Mouse (Mus musculus): Measurements from ENCODE around the gene AC161166.1. TPM values are rescaled to one million over a fixed set of nuclear protein-coding genes. Genes with fewer than 3 reads are reported as not detected.
"Not testable (repeated sequence)": the region's sequence is repeated elsewhere in the genome, so short reads cannot be mapped to it uniquely, and the experiment has no call there.

The AC161166.1 gene
- polyA plus RNA-seq, 1 experiment from 2014 or later = 0.72 TPM

GRCm38 (mm10) chr7:24524978-24525377 is 12.7 kb upstream of the AC161166.1 start:
- H3K27ac ChIP-seq (replicated peaks) = no peak overlapping the region
- 82% methylated on average over 6 of the region's 6 CpGs for WGBS
- no peaks in the 10 kb centered on the region for H3K9me3 ChIP-seq (replicated peaks)
- no peak for ATAC-seq (ENCODE audit: insufficient number of reproducible peaks, low FRiP score, low TSS enrichment, low read depth)
- H3K4me2 ChIP-seq (replicated peaks) = no peak overlapping the region
- no peaks in the 10 kb centered on the region for H3K27me3 ChIP-seq
- H3K36me3 ChIP-seq = no peaks in the 10 kb centered on the region
- H3K4me1 ChIP-seq = peaks cover 28% of the 10 kb centered on the region
- H3K9ac ChIP-seq = no peak overlapping the region
- H3K4me3 ChIP-seq (replicated peaks) = no peak overlapping the region

DNA sequence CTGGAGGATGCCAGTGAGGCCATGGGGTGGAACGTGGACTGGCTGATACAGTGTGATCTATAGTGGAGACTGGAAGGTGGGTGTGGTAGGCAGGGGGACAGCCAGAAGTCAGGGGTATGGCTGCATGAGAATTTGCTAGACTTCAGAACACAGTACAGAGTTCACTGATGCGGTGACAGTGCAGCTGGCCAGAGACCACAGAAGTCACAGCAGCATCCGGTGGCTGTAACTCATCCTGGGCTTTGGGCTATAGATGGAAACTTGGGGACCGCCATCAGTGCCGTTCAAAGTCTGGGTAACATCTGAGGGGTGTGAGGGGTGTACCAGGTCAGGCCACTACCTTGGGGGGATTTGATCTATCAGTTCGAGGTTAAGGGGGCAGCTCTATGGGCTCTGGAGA is 11.5 kb upstream of the AC161166.1 start:
- H3K4me2 ChIP-seq (replicated peaks) = no peak overlapping the region
- ATAC-seq (ENCODE audit: insufficient number of reproducible peaks, low FRiP score, low TSS enrichment, low read depth) = no peak

GRCm38 (mm10) chr7:24522805-24523204 is 10.6 kb upstream of the AC161166.1 start:
- Histone ChIP-seq H3K4me1 (peaks cover 17% of the 10 kb centered on the region), H3K36me3 (no peaks in the 10 kb centered on the region), H3K4me3 (replicated peaks) (no peak overlapping the region), H3K4me2 (replicated peaks) (no peak overlapping the region), H3K9me3 (replicated peaks) (no peaks in the 10 kb centered on the region), H3K27ac (replicated peaks) (no peak overlapping the region), H3K27me3 (no peaks in the 10 kb centered on the region), H3K9ac (no peak overlapping the region)
- ATAC-seq (ENCODE audit: insufficient number of reproducible peaks, low FRiP score, low TSS enrichment, low read depth) = peak; percentile 46
- 50% methylated on average over 5 of the region's 5 CpGs for WGBS

More for the DNA sequence above, 11.5 kb upstream of the AC161166.1 start:
- Histone ChIP-seq H3K4me3 (replicated peaks) (no peak overlapping the region), H3K27me3 (no peaks in the 10 kb centered on the region), H3K9me3 (replicated peaks) (no peaks in the 10 kb centered on the region), H3K4me1 (peaks cover 17% of the 10 kb centered on the region), H3K36me3 (no peaks in the 10 kb centered on the region), H3K9ac (no peak overlapping the region), H3K27ac (replicated peaks) (no peak overlapping the region)
- 83% methylated on average over 6 of the region's 6 CpGs for WGBS

- not testable (repeated sequence) for H3K27me3 ChIP-seq; H3K4me1 ChIP-seq; H3K4me3 ChIP-seq (replicated peaks); ATAC-seq (ENCODE audit: insufficient number of reproducible peaks, low FRiP score, low TSS enrichment, low read depth); H3K9ac ChIP-seq; H3K4me2 ChIP-seq (replicated peaks); H3K27ac ChIP-seq (replicated peaks); H3K9me3 ChIP-seq (replicated peaks)
- 87% methylated on average over 10 of the region's 10 CpGs for WGBS
- peaks cover 14% of the 10 kb centered on the region for H3K36me3 ChIP-seq
These were observed 7.8 kb upstream of the AC161166.1 start for GRCm38 (mm10) chr7:24520054-24520453.

- H3K4me1 ChIP-seq = 0 out of 2 replicates have a peak, but pooled peaks cover 7% of the 10 kb centered on the region
- no peak overlapping the region for H3K27ac ChIP-seq (replicated peaks)
- ATAC-seq (ENCODE audit: insufficient number of reproducible peaks, low FRiP score, low TSS enrichment, low read depth) = no peak
- H3K9ac ChIP-seq = no peak overlapping the region
- WGBS = 32% methylated on average over 3 of the region's 3 CpGs
- H3K9me3 ChIP-seq (replicated peaks) = no peaks in the 10 kb centered on the region
- H3K4me3 ChIP-seq (replicated peaks) = no peak overlapping the region
- no peak overlapping the region for H3K4me2 ChIP-seq (replicated peaks)
- peaks cover 14% of the 10 kb centered on the region for H3K36me3 ChIP-seq
- H3K27me3 ChIP-seq = no peaks in the 10 kb centered on the region
These were observed 6.9 kb upstream of the AC161166.1 start for GRCm38 (mm10) chr7:24519130-24519529.

DNA sequence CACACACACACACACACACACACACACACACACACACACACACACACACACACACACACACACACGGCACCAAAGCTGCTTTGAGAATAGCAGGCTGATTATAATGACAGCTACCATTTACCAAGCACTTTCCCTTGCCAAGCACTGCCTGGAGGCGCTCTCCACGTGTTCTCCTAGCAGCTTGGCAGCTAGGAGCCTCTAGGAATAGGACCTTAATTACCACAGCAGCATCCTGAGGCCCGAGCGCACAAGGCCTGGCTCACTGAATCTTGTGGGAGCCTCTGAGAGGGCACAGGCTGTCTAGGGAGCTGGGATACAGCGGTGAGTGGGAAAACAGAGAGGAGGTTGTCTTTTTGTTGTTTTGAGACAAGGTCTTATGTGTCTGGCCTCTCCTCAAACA is 5.4 kb upstream of the AC161166.1 start:
- Histone ChIP-seq H3K27ac (replicated peaks) (no peak overlapping the region), H3K4me1 (0 out of 2 replicates have a peak, but pooled peaks cover 7% of the 10 kb centered on the region), H3K4me2 (replicated peaks) (no peak overlapping the region), H3K27me3 (no peaks in the 10 kb centered on the region), H3K9ac (no peak overlapping the region), H3K4me3 (replicated peaks) (no peak overlapping the region), H3K9me3 (replicated peaks) (no peaks in the 10 kb centered on the region), H3K36me3 (peaks cover 18% of the 10 kb centered on the region)
- WGBS = 32% methylated on average over 6 of the region's 6 CpGs
- ATAC-seq (ENCODE audit: insufficient number of reproducible peaks, low FRiP score, low TSS enrichment, low read depth) = no peak

- no peak overlapping the region for H3K9ac ChIP-seq
- 40% methylated on average over 5 of the region's 5 CpGs for WGBS
- no peak overlapping the region for H3K4me2 ChIP-seq (replicated peaks)
- no peak for ATAC-seq (ENCODE audit: insufficient number of reproducible peaks, low FRiP score, low TSS enrichment, low read depth)
- no peaks in the 10 kb centered on the region for H3K27me3 ChIP-seq
- H3K4me3 ChIP-seq (replicated peaks) = no peak overlapping the region
- no peak overlapping the region for H3K27ac ChIP-seq (replicated peaks)
- H3K4me1 ChIP-seq = 0 out of 2 replicates have a peak, but pooled peaks cover 7% of the 10 kb centered on the region
- H3K9me3 ChIP-seq (replicated peaks) = no peaks in the 10 kb centered on the region
- H3K36me3 ChIP-seq = peaks cover 22% of the 10 kb centered on the region
These were observed 4.8 kb upstream of the AC161166.1 start for GRCm38 (mm10) chr7:24517077-24517476.

GRCm38 (mm10) chr7:24516319-24516718 is 4.1 kb upstream of the AC161166.1 start:
- not testable (repeated sequence) for H3K4me2 ChIP-seq (replicated peaks); H3K9ac ChIP-seq; H3K4me1 ChIP-seq; ATAC-seq (ENCODE audit: insufficient number of reproducible peaks, low FRiP score, low TSS enrichment, low read depth); H3K27ac ChIP-seq (replicated peaks); H3K27me3 ChIP-seq; H3K4me3 ChIP-seq (replicated peaks); H3K9me3 ChIP-seq (replicated peaks)
- WGBS = 68% methylated on average over 8 of the region's 8 CpGs
- H3K36me3 ChIP-seq = peaks cover 28% of the 10 kb centered on the region

GRCm38 (mm10) chr7:24507726-24508114 is 4.5 kb downstream of the AC161166.1 start:
- H3K27me3 ChIP-seq = no peaks in the 10 kb centered on the region
- peaks cover 13% of the 10 kb centered on the region; the same call in 1 of the 2 replicates for H3K36me3 ChIP-seq
- H3K4me2 ChIP-seq (replicated peaks) = peak overlapping the region; percentile 71
- H3K9me3 ChIP-seq (replicated peaks) = no peaks in the 10 kb centered on the region
- peak overlapping the region; percentile 99 for H3K27ac ChIP-seq (replicated peaks)
- no peak for ATAC-seq (ENCODE audit: insufficient number of reproducible peaks, low FRiP score, low TSS enrichment, low read depth)
- H3K4me1 ChIP-seq = peaks cover 39% of the 10 kb centered on the region
- under 1% methylated on average over 20 of the region's 20 CpGs for WGBS
- H3K9ac ChIP-seq = peak overlapping the region; percentile 91
- H3K4me3 ChIP-seq (replicated peaks) = peak overlapping the region; percentile 73

DNA sequence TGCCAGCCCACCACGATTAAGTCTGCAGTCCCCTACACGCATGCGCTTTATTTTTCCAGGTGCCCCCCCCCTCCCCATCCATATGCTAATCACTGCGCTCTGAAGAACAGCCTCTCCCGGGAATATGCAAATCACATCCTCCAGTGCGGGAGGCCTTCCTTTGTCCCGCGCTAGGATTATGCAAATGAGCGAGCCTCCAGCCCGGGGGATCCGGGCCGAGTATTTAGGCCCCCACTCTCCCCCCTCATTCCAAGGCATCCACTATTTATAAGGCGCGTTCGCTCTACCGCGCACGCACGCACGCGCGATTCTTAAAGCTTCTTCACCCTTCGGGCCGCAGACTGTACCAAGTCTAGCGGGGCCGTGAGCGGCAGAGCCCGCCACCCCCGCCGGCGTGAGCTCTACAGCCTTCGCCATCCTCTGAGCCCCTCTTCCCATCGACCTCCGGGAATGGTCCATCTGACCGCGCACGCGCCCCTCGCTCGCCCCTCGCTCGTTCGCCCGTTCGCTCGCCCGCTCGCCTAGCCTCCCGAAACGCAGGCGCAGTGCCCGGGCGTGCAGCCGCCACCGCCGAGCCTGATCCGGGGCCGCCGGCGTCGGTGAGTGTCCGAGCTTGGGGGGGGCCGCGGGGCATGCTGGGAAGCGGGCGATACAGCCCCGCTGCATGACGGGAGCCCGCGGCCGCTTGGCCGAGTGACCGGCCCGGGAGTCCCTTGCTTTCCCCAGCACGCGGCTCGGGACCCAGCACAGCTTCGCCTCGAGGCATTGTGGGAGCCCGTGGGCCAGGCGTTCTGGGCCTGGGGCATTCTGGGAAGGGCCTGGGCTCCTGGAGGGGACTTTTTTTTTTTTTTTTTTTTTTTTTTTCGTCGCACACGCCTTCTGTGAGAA is 5.2 kb downstream of the AC161166.1 start, which contains the start of gene Zfp428:
Zfp428 (plus strand) TSS at position 169 of the 888 bp plus-strand sequence.
- peaks cover 9% of the 10 kb centered on the region; the same call in 1 of the 2 replicates for H3K36me3 ChIP-seq
- peaks cover 39% of the 10 kb centered on the region for H3K4me1 ChIP-seq
- under 1% methylated on average over 84 of the region's 84 CpGs for WGBS
- H3K4me3 ChIP-seq (replicated peaks) = peak within 1 kb of the TSS; percentile 73
- H3K4me2 ChIP-seq (replicated peaks) = peak within 1 kb of the TSS; percentile 71
- no peaks in the 10 kb centered on the region for H3K9me3 ChIP-seq (replicated peaks)
- H3K27me3 ChIP-seq = no peaks in the 10 kb centered on the region
- H3K27ac ChIP-seq (replicated peaks) = peak within 1 kb of the TSS; percentile 99
- peak within 1 kb of the TSS; percentile 91 for H3K9ac ChIP-seq
- peak; percentile 84 for ATAC-seq (ENCODE audit: insufficient number of reproducible peaks, low FRiP score, low TSS enrichment, low read depth)

- H3K36me3 ChIP-seq = peaks cover 3% of the 10 kb centered on the region; the same call in 1 of the 2 replicates
- peak overlapping the region; percentile 91; the same call in 1 of the 2 replicates for H3K9ac ChIP-seq
- peak overlapping the region; percentile 73 for H3K4me3 ChIP-seq (replicated peaks)
- peaks cover 39% of the 10 kb centered on the region for H3K4me1 ChIP-seq
- peaks cover 3% of the 10 kb centered on the region; the same call in 1 of the 2 replicates for H3K27me3 ChIP-seq
- H3K4me2 ChIP-seq (replicated peaks) = peak overlapping the region; percentile 71
- ATAC-seq (ENCODE audit: insufficient number of reproducible peaks, low FRiP score, low TSS enrichment, low read depth) = peak; percentile 12; the same call in 1 of the 2 replicates
- H3K9me3 ChIP-seq (replicated peaks) = no peaks in the 10 kb centered on the region
- H3K27ac ChIP-seq (replicated peaks) = peak overlapping the region; percentile 99
- under 1% methylated on average over 12 of the region's 12 CpGs for WGBS
These were observed 5.8 kb downstream of the AC161166.1 start for GRCm38 (mm10) chr7:24506476-24506837.

Data from embryonic facial prominence, embryonic 15.5 days (tissue).